Mouse (Mus musculus): ENCODE measurements around the gene Fam20c.

Gene Fam20c

GRCm38 (mm10) chr5:138756311-138757085, 2.2 kb downstream of the Fam20c start:
- DNase-seq (ENCODE audit: low read depth, low spot score) = no peak

GRCm38 (mm10) chr5:138757135-138757534, 2.8 kb downstream of the Fam20c start:
- no peak for DNase-seq (ENCODE audit: low read depth, low spot score)

GRCm38 (mm10) chr5:138757616-138758015, 3.3 kb downstream of the Fam20c start:
- DNase-seq (ENCODE audit: low read depth, low spot score) = no peak

- DNase-seq (ENCODE audit: low read depth, low spot score) = no peak
These were observed 4.2 kb downstream of the Fam20c start for GRCm38 (mm10) chr5:138758533-138758932.

- no peak for DNase-seq (ENCODE audit: low read depth, low spot score)
These were observed 7.6 kb downstream of the Fam20c start for GRCm38 (mm10) chr5:138761836-138762334.

- no peak for DNase-seq (ENCODE audit: low read depth, low spot score)
These were observed 8.0 kb downstream of the Fam20c start for GRCm38 (mm10) chr5:138762361-138762760.

GRCm38 (mm10) chr5:138764601-138765000, 10.3 kb downstream of the Fam20c start:
- DNase-seq (ENCODE audit: low read depth, low spot score) = no peak

DNA sequence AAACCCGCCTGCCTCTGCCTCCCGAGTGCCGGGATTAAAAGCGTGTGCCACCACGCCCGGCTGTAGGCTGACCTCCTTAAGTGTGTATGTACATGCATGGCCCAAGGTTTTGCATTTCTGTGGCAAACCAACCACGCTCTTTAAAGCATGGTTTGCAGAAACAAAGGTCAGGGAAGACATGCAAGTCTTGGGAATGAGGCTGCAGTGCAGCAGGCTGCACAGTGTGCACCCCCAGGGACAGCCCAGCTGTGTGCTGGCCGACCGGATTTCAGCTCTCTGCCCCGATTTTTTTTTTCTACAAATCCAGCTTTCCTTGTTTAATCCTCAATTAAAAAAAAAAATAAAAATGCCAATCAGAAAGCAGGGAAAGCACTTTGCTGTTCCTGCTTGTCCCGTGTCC, 13.3 kb downstream of the Fam20c start:
- DNase-seq (ENCODE audit: low read depth, low spot score) = no peak

DNA sequence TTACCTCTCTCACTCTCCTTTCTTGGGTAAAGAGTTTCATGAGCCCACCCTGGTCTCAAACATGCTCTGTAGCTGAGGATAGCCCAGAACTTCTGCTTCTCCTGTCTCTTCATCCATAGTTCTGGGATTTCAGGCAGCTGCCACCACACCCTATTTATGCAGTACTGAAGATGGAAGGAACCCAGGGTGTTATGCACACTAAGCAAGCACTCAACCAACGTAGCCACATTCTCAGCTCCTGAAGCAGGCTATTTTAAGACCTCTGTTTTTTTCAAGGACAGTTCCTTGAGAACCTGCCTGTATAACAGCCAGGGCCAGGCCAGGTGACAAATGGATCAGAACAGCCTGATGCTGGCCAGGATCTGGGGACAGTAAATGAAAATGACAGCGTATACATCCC, 14.4 kb downstream of the Fam20c start:
- DNase-seq (ENCODE audit: low read depth, low spot score) = no peak

- no peak for DNase-seq (ENCODE audit: low read depth, low spot score)
These were observed 14.8 kb downstream of the Fam20c start for GRCm38 (mm10) chr5:138769126-138769525.

GRCm38 (mm10) chr5:138775096-138775495, 20.8 kb downstream of the Fam20c start:
- no peak for DNase-seq (ENCODE audit: low read depth, low spot score)

DNA sequence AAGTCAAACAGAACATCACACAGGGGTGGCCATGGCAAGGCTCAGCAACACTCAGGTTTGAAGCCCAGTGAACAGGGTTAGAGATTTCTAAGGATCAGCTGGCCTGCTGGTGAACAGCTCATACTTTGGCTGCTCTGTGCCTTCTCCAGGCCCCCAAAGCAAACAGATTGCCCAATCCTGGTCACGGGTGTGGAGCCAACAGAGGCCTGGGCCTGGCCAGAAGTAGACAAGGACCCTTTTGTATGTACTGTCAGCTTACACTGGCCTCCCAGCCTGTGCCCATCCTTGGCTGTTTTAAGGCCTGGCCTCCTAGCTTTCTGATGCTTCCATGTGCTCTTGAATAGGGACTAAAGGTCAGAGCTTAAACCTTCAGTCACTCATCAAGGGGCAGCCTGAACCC, 22.0 kb downstream of the Fam20c start:
- DNase-seq (ENCODE audit: low read depth, low spot score) = no peak

DNA sequence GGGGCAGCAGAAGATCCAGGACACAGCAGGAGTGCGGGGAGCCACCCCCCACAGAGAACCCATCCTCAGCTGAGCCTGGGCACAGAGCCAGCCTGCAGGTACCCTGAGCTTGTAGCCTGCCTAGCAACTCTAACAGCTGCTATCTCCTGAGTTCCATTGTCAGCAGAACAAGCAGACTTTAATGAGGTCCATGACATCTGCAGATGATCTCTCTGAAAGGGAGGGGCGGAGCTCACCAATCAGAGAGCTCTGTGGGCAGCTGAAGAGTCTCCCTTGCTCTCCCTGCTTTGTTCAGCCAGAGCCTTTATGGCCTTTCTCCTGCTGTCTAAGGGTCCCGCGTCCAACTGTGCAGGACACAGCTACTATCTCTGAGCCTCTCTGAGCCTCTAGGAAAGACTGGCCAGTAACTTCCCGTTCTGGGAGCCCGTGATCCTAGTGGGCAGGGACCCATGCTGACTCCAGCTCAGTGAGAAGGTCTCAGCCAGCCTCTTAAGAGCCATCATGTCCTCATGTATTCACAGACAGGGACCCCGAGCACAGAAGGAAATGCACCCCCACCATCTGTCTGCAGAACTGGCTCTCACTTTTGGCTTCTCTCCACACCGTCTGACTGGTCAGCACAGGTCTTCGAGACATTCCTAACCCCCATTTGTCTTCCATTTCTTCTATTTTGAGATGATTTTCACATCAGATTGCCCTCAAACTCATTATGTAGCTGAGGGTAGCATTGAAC, 24.6 kb downstream of the Fam20c start:
- DNase-seq (ENCODE audit: low read depth, low spot score) = no peak

- no peak for DNase-seq (ENCODE audit: low read depth, low spot score)
These were observed 25.3 kb downstream of the Fam20c start for GRCm38 (mm10) chr5:138779655-138780054.

DNA sequence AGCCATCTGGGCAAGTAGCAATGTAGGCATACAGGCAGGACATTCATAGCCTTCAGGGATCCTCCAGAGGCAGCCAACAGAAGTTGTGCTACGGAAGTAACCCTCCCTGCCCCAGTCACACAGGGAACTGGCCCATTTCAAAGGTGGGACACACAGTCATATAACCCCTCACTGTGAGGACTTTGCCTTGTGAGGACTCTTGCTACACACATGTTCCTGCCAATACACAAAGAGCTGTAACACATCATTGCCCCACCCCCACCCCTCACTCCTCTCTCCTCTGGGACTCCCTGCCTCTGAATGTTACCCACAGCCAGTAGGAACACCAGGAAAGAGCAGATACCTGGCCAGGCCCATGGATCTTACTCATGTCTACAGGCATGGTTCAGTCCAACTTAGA, 28.4 kb downstream of the Fam20c start:
- DNase-seq (ENCODE audit: low read depth, low spot score) = no peak

DNA sequence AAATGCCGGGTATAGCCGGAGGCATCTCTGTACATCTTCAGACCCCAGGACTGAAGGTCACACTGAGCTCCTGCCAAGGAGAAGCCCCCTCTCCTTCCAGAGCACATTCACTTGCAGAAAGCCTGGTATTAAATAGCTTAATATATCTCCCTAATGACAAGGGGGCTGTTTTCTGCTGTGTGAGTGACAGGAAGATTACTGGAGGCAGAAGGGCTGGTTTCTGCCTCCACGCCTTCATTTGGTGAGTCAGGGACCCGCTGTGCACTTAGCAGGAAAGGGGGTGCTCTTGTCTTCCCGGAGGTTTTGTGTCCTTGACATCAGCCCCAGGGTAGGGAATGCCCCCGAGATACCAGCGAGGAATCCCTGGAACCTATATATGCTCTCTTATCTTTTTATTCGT, 28.9 kb downstream of the Fam20c start:
- DNase-seq (ENCODE audit: low read depth, low spot score) = no peak

DNA sequence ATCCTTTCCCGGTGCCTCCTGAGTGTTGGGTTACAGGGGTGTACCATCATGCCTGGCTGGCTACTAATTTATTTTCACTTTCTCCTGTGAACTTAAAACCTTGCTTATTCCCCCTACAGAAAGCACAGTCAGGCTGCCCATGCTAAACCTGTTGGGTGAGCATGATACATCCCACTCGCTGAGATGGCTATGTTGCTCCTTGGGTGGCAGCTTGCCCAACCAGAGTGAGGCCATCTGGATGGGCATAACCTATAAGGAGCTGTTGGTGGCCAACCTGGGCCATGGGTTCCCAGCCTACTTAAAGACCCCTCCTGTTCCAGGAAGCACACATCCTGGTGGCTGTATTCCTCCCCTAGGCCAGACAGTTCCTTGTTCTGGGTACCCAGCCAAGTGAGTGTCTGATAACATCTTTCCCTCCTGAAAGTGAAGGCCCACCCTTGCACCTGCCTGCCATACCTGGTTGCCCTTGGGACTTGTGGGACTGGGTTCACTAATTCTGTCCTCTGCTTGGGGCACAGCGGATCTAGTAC, 31.7 kb downstream of the Fam20c start:
- DNase-seq (ENCODE audit: low read depth, low spot score) = no peak

DNA sequence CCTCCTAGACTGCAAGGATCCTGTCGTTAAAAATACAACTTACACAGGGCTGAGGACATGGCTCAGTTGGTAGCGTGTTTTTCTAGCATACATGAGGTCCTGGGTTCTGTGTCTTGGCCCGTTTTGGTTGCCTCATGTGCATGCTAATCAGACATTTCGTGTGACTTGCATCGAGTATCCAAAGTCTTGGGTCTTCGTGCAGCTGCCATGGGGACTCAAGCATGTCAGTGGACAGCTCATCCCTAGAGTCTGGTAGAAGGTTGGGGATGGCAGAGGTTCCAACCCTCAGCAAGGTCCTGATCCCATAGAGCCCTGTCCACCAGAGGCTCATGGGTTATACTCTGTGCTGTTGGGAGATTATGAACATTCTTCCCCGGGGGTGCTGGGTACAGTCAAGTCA, 33.3 kb downstream of the Fam20c start:
- DNase-seq (ENCODE audit: low read depth, low spot score) = no peak

DNA sequence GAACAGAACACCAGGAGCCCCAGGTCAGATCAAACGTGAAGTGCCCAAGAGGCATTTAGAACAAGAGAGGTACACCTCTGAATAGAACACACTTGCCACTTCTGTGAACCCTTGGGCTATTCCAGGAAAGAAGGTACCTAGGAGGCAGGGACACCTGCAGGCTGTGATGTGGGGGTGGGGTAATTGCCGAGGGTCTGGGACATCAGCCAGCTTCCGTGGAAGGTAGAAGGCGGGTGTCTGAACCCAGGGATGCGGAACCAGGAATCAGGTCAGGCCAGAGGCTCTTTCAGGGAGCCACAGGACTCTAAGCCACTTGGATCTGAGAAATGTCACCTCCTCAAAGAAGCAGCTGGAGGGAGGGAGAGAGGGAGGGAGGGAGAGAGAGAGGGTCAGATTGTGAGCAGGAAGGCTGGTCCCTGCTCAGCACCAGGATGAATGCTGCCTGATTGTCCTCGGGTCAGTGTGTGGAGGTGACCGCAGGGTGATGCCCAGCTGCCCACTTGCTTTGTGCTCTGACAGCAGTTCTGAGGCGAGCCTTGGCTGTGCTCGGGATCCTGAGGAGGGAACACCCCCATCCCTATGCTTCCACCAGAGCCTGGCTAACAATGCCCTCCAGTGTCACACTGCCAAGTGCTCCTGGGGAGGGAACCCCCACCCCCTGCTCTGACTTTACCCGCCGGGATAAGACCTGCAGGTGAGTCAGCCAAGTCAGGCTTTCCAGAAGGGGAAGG, 34.3 kb downstream of the Fam20c start:
- no peak for DNase-seq (ENCODE audit: low read depth, low spot score)

DNA sequence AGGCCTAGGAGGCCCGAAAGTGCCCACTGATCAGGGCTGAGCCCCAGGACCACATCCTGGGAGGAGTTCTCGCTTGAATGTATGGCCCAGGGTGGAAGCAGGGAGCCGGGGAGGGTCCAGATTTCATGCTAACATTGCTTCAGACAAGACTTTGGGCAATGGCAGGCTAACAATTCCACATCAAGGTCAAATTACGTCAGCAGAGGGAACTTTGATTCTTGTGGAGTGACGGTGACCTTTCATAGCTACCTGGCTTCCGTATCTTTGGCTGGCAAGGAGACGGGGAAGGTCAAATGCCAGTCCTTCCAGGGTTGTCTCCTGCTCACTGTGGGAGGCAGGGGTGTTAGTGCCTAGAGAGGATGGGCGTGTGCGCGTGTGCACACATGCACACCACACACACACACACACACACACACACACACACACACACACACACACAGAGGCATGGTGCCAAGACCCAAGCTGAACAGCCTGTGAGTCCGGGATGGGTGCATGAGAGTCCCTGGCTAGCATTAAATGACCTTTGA, 36.7 kb downstream of the Fam20c start:
- DNase-seq (ENCODE audit: low read depth, low spot score) = no peak

DNA sequence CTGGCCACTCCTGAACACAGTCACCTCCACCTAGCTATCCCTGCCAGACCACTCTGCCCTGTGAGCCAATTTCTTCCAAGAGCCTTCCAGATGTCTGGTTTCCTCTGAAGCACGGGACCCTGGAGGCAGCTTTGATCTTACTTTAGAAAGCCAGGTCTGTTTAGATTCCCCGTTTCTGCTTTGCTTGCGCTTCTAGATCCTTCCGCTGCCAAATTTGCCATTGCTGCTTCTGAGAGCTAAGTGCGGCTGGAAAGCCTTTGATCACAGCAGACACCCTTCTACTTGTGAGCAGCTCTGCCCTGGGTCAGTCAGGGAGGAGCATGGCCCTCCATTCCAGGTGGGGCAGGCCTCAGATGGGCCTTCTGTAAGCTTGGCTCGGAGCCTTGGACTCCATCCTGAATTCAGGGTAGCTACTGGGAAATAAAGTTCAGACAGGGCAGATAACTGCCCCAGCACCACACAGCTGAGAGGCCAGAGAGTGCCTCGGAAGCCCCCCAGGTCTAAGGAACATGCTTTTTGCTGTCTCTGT, 47.3 kb downstream of the Fam20c start:
- DNase-seq (ENCODE audit: low read depth, low spot score) = no peak

DNA sequence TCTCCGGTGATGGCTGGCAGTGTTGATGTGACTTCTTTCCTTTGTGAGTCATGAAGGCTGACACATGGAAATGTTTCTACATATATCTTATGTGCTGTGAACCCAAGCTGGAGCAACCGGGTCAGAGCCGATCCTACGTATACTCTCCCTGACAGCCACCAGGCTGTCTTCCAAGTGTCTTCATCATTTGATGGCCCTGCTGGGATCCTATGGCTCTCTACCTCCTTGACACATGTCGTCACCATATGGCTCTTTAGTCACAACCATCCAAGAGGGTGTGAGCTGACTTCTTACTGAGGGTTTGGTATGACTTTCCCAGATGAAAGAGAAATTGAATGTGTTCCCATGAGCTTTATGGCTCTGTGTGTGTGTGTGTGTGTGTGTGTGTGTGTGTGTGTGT, 50.0 kb downstream of the Fam20c start:
- no peak for DNase-seq (ENCODE audit: low read depth, low spot score)
